Mouse (Mus musculus) heart, embryonic 11.5 days (tissue): Measurements from ENCODE around the gene Gm11985. TPM values are rescaled to one million over a fixed set of nuclear protein-coding genes. Genes with fewer than 3 reads are reported as not detected.
A peak's percentile ranks its signal among the peaks of the same experiment; 100 is the strongest.

ENCODE experiments used
- ATAC-seq: fragments of 200-750 bp; cut with Nextera tagmentation; replicated peaks from 2 replicates; pipeline ENCODE4 v1.8.0; 2017; ENCODE audit warnings: moderate library complexity; ENCODE audit not compliant: insufficient number of reproducible peaks, low FRiP score, low TSS enrichment
- H3K27ac ChIP-seq: fragments of 300-500 bp; sonication (generic); 2 replicates; pipeline ENCODE4 v1.5.1; 2014; ENCODE audit warnings: mild to moderate bottlenecking, low read depth, low read length
- H3K27me3 ChIP-seq: fragments of 300-500 bp; sonication (generic); 2 replicates; pipeline ENCODE4 v1.6.1; 2014; ENCODE audit warnings: mild to moderate bottlenecking, low read length, mixed read lengths; ENCODE audit not compliant: control insufficient read depth, insufficient read depth
- H3K36me3 ChIP-seq: fragments of 300-500 bp; sonication (generic); 2 replicates; pipeline ENCODE4 v1.6.1; 2014; ENCODE audit warnings: mild to moderate bottlenecking, low read length, moderate library complexity, mixed read lengths; ENCODE audit not compliant: control insufficient read depth, insufficient read depth
- H3K4me1 ChIP-seq: fragments of 300-500 bp; sonication (generic); 2 replicates; pipeline ENCODE4 v1.6.1; 2014; ENCODE audit warnings: low read length; ENCODE audit not compliant: control insufficient read depth, insufficient read depth
- H3K4me2 ChIP-seq: fragments of 300-500 bp; sonication (generic); 2 replicates; pipeline ENCODE4 v1.6.1; 2014; ENCODE audit warnings: mild to moderate bottlenecking, moderate library complexity
- H3K4me3 ChIP-seq: fragments of 300-500 bp; sonication (generic); 2 replicates; pipeline ENCODE4 v1.5.1; 2014; ENCODE audit warnings: low read depth, low read length
- H3K9ac ChIP-seq: fragments of 300-500 bp; sonication (generic); 2 replicates; pipeline ENCODE4 v1.6.1; 2014; ENCODE audit warnings: mild to moderate bottlenecking, low read depth, low read length, moderate library complexity
- H3K9me3 ChIP-seq: fragments of 300-500 bp; sonication (generic); replicated peaks from 2 replicates; pipeline ENCODE4 v1.6.1; 2016; ENCODE audit warnings: low read length; ENCODE audit not compliant: control insufficient read depth
- WGBS: fragments of 180-500 bp; shearing (Covaris S2); extraction: QIAGEN DNeasy Blood & Tissue Kit; methylation state at CpG from one replicate; pipeline ENCODE4 v1.1.7; 2014; ENCODE audit not compliant: insufficient replicate concordance; 5-methylcytosine and 5-hydroxymethylcytosine counted together
- polyA plus RNA-seq: library from polyadenylated mRNA; unstranded; fragments of >200 nt; fragmentation: Nextera tagmentation; extraction: Ambion mirVana; gene quantifications from 2 replicates; pipeline ENCODE4 v1.2.1, GENCODE M21; 2014

Gm11985 gene
- polyA plus RNA-seq, 1 experiment from 2014 or later = not detected

DNA sequence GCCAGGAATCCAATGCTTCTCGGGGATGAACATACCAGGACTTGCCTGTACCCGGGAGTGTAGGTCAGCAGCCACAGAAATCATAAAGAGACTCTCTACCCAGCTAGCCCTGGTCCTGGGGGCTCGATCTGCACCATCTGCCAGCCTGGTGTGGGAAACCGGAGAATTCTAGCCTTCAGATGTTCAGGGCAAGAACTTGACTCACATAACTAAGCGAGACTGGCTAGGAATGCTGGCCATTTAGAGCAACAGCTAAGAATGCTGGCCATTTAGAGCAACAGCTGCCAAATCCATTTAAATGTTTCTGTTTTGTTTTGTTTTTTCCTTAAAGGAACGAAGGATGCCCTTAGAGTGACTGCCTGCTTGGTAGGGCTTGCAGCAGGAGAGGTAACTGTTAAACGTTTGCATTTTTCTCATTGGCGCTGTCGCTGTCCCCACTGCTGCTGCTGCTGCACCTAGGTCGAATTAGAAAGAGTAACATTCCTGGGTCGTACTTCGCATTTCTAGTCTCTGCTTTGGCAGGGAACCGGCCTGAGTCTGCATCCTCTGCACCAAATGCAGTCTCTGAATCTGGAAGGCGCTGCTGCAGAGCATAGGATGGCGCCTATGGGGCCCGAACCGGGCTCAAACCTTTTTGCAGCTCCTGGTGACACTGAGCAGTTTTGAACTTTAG, 23.9 kb upstream of the Gm11985 start:
- no peaks in the 10 kb centered on the region for H3K9me3 ChIP-seq
- H3K4me1 ChIP-seq = peaks cover 7% of the 10 kb centered on the region
- H3K4me2 ChIP-seq = peak overlapping the region; percentile 96
- no peak overlapping the region for H3K27ac ChIP-seq
- H3K36me3 ChIP-seq = no peaks in the 10 kb centered on the region
- WGBS = 15% methylated on average over 17 of the region's 17 CpGs
- ATAC-seq = no peak
- H3K9ac ChIP-seq = no peak overlapping the region
- peak overlapping the region; percentile 65 for H3K4me3 ChIP-seq
- peaks cover 30% of the 10 kb centered on the region for H3K27me3 ChIP-seq

DNA sequence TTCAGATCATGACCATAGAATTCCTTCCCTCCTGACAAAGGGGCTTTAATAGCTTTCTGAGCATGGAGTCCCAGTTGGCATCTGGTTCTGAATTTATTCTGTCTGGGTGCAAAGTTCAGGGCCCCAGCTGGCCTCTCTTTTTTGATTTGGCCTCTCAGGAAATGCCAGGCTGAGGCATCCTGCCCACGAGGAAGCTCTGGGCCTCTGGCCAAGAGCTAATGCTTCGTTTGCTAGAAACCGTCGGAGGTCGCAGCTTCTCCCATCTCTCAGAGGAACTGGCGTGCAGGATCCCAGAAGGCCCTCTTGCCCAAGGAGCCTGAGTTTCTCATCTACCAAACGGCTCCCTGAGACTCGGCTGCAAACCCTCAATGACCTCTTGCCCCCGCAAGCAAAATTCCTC, 22.8 kb upstream of the Gm11985 start:
- Histone ChIP-seq H3K4me3 (no peak overlapping the region), H3K4me1 (peaks cover 7% of the 10 kb centered on the region), H3K27me3 (peaks cover 30% of the 10 kb centered on the region), H3K4me2 (no peak overlapping the region), H3K36me3 (no peaks in the 10 kb centered on the region), H3K27ac (no peak overlapping the region), H3K9ac (no peak overlapping the region), H3K9me3 (no peaks in the 10 kb centered on the region)
- WGBS = 27% methylated on average over 9 of the region's 9 CpGs
- no peak for ATAC-seq

DNA sequence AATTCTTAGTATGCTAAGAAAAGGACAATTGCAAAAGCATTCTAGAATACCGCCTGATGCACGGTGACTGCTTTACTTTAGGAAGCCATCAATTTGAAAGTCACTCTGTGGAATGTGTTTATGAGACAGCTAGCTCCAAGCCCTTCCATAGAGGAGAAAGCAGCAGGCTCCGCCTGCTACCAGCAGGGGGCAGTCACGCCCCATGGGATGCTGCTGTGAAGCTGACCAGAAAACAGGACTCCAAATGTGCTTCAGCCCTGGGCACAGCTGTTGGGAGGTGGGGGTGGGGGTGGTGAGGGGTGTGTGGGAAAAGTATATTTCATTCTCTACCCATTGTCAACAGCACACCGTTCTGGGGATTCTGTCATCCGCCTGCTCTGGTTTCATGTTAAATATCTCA, 22.0 kb upstream of the Gm11985 start:
- H3K27me3 ChIP-seq = peaks cover 30% of the 10 kb centered on the region
- no peak overlapping the region for H3K9ac ChIP-seq
- H3K27ac ChIP-seq = no peak overlapping the region
- no peaks in the 10 kb centered on the region for H3K9me3 ChIP-seq
- H3K4me1 ChIP-seq = peaks cover 7% of the 10 kb centered on the region
- H3K4me2 ChIP-seq = no peak overlapping the region
- no peak for ATAC-seq
- H3K4me3 ChIP-seq = no peak overlapping the region
- WGBS = 19% methylated on average over 6 of the region's 6 CpGs
- H3K36me3 ChIP-seq = no peaks in the 10 kb centered on the region

DNA sequence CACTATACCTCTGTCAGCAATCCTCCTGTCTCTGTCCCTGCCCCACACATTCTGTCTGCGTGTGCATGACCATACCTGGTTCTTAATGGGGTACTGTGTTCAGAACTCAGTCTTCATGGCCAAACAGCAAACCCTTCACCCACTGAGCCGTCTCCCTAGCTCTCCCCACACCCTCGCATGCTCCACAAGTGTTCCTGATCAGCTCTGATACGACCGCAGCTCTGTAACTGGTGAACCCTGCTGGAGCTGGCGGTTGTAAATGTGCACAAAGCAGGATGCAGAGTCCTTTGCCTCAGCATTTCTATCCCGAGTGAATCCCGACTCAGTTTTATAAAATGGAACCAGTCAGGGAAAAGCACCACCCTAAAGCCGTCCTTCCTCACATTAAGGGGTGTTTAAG, 15.5 kb upstream of the Gm11985 start:
- Histone ChIP-seq H3K36me3 (no peaks in the 10 kb centered on the region), H3K9ac (no peak overlapping the region), H3K4me3 (no peak overlapping the region), H3K27me3 (no peaks in the 10 kb centered on the region), H3K4me1 (no peaks in the 10 kb centered on the region), H3K4me2 (no peak overlapping the region), H3K9me3 (no peaks in the 10 kb centered on the region), H3K27ac (no peak overlapping the region)
- no peak for ATAC-seq
- WGBS = 83% methylated on average over 9 of the region's 9 CpGs

DNA sequence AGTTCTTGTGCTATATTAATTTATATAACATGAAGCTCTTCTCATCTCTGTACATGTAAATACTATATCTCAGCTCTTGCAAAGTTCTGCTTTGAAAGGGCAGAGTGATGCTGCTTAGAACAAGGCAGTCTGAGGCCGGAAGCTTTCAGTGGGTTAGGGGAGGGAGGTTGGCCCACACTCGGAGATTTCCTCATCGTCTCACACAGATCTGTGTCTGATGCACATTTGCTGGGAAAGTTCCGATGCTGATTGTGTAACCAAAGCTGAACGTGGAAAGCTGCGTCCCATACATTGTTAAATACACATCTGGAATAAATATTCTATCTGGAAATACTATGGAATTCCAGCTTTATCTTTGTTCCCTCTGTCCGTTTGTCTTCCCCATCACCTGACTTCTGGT, 13.8 kb upstream of the Gm11985 start:
- 68% methylated on average over 7 of the region's 7 CpGs for WGBS
- no peaks in the 10 kb centered on the region for H3K36me3 ChIP-seq
- H3K9ac ChIP-seq = no peak overlapping the region
- H3K4me2 ChIP-seq = no peak overlapping the region
- no peak for ATAC-seq
- H3K9me3 ChIP-seq = no peaks in the 10 kb centered on the region
- no peaks in the 10 kb centered on the region for H3K27me3 ChIP-seq
- no peak overlapping the region for H3K27ac ChIP-seq
- H3K4me1 ChIP-seq = no peaks in the 10 kb centered on the region
- no peak overlapping the region for H3K4me3 ChIP-seq

DNA sequence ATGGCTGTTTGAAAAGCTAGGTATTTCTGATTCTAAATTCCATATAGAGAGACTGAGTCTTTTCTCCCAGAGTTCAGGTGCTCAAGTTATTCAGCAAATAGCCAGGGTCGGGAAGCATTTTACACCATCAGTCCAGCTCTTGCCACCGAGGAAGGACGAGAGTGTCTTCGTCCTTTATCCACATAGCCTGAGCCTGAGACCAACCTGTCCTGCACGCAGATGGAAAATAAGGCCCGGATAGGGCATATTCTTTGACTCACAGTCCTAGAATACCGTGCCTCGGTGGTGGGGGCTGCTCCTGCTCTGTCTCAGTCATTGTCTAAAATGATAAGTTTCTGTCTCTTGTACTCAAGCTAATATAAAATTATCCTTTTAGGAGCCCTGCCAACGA, 12.0 kb upstream of the Gm11985 start:
- 75% methylated on average over 9 of the region's 9 CpGs for WGBS
- no peak for ATAC-seq
- Histone ChIP-seq H3K27ac (no peak overlapping the region), H3K4me3 (no peak overlapping the region), H3K36me3 (no peaks in the 10 kb centered on the region), H3K9ac (no peak overlapping the region), H3K9me3 (no peaks in the 10 kb centered on the region), H3K4me2 (no peak overlapping the region), H3K4me1 (no peaks in the 10 kb centered on the region), H3K27me3 (no peaks in the 10 kb centered on the region)

DNA sequence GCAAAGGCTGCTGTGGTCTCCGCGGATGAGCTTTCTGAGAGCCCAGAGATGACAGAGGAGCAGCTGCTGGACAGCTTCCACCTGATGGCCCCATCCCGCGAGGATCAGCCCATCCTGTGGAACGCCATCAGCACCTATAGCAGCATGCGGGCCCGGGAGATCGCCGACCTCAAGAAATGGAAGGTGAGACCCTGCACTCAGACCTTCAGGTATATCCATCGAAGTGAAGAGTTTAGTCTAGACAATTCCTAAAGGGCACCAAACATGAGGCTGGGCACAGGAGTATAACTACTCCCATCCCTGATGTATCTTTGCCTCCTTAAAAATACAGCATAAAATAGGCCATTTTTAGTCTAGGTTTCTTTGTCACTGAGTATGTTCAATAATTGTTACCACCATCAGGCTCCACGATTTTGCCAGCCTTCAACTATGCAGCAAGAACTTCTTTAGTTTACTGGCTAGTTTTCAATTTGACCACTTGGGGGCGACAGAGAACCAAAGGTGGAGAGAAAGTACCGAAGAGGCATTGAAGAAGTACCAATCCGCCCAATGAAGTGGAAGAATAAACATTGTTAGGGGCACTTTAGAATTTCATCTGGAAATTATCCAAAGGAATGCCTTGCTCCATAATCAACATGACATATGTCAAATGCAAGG, 11.5 kb upstream of the Gm11985 start:
- H3K9ac ChIP-seq = no peak overlapping the region
- no peaks in the 10 kb centered on the region for H3K36me3 ChIP-seq
- H3K4me3 ChIP-seq = no peak overlapping the region
- no peak for ATAC-seq
- no peaks in the 10 kb centered on the region for H3K27me3 ChIP-seq
- H3K4me1 ChIP-seq = no peaks in the 10 kb centered on the region
- no peak overlapping the region for H3K27ac ChIP-seq
- no peaks in the 10 kb centered on the region for H3K9me3 ChIP-seq
- WGBS = 48% methylated on average over 14 of the region's 14 CpGs
- H3K4me2 ChIP-seq = no peak overlapping the region

DNA sequence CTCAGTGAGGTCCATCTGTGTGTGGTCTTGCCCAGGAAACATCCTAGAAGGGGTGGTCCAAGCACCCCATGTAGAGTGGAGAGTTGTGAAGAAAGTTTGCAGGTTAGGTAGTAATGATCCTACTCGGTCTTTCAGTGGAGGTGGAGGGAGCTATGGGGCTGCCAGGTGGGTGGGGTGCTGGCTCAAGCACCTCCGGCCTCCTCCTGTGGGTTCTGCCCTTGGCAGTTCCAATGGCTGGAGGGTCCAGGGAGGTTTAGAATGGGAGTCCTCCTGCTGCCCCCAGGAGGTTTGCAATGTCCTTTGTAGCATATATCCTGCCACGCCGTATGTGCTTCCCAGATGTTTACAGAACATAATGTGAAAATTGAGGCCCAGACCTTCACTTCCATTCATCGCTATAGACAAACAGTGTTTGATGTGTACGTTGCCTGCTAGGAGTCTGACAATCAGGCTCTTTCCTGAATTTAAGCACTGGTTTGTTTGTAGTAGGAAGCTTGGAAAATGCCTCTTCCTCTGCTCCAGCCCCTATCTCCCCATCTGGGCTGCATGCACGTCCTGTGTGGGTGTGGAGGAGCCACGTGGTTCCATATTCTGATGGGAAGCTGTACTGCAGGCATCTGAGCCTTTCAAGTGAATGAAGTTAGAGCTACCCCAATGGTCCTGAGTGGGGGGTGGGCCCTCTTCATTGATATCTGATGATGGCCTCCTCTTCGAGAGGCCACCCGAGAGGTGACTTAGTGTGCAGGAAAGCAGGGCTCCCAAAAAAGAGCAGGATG, 10.3 kb upstream of the Gm11985 start:
- 63% methylated on average over 10 of the region's 10 CpGs for WGBS
- no peak overlapping the region for H3K9ac ChIP-seq
- H3K36me3 ChIP-seq = no peaks in the 10 kb centered on the region
- no peak overlapping the region for H3K27ac ChIP-seq
- H3K27me3 ChIP-seq = no peaks in the 10 kb centered on the region
- H3K4me3 ChIP-seq = no peak overlapping the region
- H3K4me1 ChIP-seq = no peaks in the 10 kb centered on the region
- no peaks in the 10 kb centered on the region for H3K9me3 ChIP-seq
- ATAC-seq = no peak
- no peak overlapping the region for H3K4me2 ChIP-seq
